Mouse (Mus musculus) embryonic fibroblast, embryonic 13.5 days (primary cell): Measurements from ENCODE around the gene Xylt1.

ENCODE experiments used
- CTCF ChIP-seq: IDR thresholded peaks from 2 replicates; pipeline ENCODE4 v1.5.1; 2011; ENCODE audit warnings: mild to moderate bottlenecking, control low read depth, low read length, moderate library complexity, borderline replicate concordance; ENCODE audit not compliant: insufficient read depth
- POLR2A ChIP-seq: IDR thresholded peaks from 2 replicates; pipeline ENCODE4 v1.6.1; 2011; ENCODE audit warnings: low read depth, mild to moderate bottlenecking, control low read depth, low read length, moderate library complexity

- TF ChIP-seq CTCF (no peak), POLR2A (no peak)
These were observed 233.6 kb downstream of the Xylt1 start for GRCm38 (mm10) chr7:117614346-117614745.
